Mouse (Mus musculus) gastrocnemius, postnatal 4 days (tissue): ENCODE measurements around the gene Qrfp. TPM values are rescaled to one million over a fixed set of nuclear protein-coding genes. Genes with fewer than 3 reads are reported as not detected.

Experiments
- DNase-seq, 2 experiments: peaks; one replicate each; pipeline ENCODE4 v3.0.0; 2021 to 2022; ENCODE audit warnings: low spot score in 2 of 2, mixed read lengths in 2 of 2
- total RNA-seq, 2 experiments: library from RNA; stranded (reverse); gene quantifications; 2 replicates each; pipeline ENCODE4 v1.2.3; 2021

Gene Qrfp
- total RNA-seq, 2 experiments from 2014 or later = not detected

- peak; percentile 45 to 65 for DNase-seq
These were observed 5.0 kb upstream of the Qrfp start for GRCm38 (mm10) chr2:31815367-31815766.

DNA sequence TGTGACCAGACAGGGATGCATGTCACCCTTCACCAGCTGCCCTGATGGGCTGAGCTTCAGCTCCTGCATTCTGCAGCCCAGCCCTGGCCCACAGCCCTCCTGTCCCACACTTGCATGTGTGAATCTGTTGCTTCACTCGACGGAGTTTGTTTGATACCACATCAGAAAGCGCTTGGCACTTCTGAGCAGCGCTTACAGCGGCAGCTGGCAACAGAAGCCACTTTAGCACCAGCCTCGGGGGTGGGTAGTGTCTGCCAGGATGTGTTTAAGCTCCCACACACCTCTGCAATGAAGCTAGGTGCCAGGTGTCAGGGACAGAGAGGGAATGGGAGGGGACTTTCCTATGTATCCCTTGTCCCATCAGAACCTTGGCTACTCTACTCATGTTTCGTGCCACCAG lies 4.3 kb upstream of the Qrfp start:
- DNase-seq = no peak

- no peak for DNase-seq
These were observed 3.3 kb upstream of the Qrfp start for GRCm38 (mm10) chr2:31813641-31814040.

DNA sequence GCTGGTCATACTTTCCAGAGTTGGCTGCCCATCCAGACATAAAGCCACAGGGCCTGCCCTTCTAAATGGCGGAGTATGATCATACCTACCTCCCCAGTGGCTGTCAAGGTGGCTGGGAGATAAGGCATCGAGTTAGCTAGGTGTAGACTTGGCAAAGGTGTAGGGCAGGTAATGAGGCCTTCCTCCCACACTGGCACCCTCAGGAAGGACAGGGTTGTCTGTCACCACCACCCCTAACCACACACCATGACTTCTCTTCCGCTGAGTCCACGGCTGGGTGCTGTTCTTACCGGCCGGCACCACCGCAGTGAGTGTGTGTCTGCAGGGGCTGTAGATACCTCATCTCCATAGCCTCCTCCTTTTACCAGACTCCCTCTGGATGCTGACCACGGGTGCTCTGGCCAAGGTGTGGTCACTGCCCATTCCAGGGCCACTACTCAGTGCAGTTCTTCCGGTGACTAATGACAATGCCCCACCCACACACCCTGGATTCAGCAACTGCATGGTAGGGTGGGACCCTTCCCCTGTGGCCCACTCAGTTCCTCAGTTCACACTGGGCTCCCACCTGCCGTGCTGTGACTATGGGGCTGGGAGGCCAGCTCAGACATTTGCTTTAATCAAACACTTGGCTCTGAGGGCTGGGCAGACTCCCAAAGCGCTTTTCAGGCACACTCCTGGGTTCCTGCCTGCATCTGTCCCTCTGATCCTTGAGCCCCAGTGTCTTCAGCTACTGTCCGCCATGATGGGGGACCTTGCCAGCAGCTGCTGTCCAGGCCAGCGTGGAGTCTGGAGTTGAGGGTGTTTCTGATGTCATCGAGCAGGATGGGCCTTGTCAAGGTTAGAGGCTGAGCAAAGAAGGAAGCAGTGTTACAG lies 942 bp upstream of the Qrfp start:
- no peak for DNase-seq

DNA sequence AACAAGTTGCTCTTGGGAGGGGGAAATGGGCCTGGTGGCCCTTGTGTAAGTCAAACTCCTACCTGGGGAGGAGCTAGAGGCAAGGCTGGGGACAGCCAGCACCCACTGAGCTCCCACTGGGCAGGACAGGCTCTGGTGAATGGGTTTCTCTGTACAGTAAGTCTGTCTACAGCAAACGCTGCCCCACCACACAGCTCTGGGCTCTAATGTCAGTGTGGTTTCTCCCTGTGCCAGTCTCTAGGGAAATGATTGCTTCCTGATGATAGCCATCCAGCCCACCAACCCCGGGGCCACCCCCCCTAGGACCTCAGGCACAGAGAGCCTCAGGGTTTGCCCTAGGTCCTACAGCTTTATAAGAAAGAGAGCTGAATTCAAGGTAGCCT lies 1.0 kb downstream of the Qrfp start:
- DNase-seq = no peak

DNA sequence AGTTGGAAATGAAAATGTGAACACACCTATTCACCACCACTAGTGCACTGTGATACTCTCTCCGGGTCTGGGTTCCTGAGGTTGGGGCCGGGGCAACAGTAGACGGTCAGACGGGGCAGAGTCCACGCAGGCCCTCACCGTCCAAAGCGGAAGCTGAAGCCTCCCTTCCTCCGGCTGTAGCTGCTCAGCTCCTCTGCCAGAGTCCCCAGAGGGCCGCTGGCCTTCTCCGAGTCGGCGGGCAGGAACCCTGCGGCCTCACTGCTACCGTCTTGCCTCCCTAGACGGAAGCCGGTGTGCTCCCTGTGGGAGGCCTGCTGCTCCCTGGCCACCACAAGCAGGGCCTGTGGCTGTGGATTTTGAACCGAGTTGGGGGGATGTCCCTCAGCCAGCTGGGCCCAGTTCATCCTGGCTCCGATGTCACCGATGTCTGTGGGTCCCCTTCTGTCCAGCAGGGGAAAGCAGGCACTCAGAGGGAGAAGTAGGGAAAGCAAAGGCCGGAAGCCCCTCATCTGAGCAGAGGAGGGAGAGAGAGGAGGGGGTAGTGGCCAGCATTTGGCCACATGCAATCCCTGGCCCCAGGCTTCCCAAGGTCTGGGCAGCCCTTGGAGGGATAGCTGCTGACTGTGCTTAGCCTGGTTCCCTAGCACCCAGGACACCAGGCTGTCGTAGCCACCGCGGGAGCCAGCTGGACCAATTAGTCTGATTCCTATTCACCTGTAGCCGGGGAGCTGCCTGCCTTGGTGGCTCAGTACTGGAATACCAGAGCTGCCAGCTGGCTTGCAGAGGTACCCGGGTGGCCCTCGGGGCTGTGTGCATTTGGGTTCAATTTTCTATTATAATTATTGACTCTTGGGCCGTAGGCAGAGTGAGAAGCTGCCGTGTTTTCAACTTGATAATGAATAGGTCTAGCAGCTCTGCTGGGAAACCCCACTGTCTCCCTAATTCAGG lies 1.7 kb downstream of the Qrfp start:
- no peak for DNase-seq

DNA sequence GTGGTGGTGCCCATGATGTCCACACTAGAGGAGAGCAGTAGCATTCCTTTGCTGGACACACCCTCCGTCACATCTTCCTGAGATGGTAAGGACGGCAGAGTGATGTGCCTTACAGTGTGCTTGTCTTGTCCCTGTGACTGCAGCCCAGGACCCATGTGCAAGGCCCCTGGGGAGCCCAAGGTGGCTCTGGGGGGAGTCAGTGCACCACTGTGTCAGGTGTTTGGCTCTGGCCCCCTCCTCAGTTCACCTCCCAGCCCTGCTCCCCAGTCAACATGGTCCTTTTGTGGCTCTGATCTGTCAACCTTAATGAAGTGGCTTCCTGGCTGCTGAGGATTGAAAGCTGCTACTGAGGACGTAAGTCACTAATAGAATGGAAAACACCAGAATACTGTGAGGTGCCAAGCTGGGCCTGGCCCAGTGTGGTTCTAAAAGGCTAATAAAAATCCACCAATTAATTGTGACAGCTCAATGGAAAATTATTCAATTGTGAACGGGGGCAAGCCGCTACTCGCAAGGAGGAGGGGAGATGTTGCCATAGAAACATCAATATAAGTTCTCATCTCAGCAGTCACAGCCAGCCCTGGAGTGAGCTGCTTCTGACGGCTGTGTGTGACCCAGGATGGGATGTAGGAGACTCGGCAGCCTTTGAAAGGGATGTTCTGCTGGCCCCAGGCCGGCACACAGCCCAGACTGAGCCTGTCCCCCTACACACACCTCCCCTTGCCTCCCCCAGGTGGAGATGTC lies 3.6 kb downstream of the Qrfp start:
- no peak for DNase-seq

GRCm38 (mm10) chr2:31803480-31803879 lies 6.9 kb downstream of the Qrfp start:
- no peak for DNase-seq

- DNase-seq = no peak
These were observed 7.6 kb downstream of the Qrfp start for GRCm38 (mm10) chr2:31802811-31803210.

DNA sequence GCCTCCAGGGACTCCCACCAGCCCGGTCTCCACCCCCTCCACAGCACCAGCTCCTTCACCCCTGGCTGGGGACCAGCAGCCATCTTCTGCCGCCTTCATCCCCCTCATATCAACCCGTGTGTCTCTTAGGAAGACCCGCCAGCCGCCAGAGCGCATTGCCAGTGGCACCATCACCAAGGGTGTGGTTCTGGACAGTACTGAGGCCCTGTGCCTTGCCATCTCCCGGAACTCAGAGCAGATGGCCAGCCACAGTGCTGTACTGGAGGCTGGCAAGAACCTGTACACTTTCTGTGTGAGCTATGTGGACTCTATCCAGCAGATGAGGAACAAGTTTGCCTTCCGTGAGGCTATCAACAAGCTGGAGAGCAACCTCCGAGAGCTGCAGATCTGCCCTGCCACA lies 9.0 kb downstream of the Qrfp start:
- DNase-seq = no peak

- DNase-seq = no peak
These were observed 13.4 kb downstream of the Qrfp start for GRCm38 (mm10) chr2:31796943-31797342.

GRCm38 (mm10) chr2:31792611-31793010 lies 17.8 kb downstream of the Qrfp start:
- DNase-seq = no peak

GRCm38 (mm10) chr2:31791260-31791659 lies 19.1 kb downstream of the Qrfp start:
- no peak for DNase-seq

DNA sequence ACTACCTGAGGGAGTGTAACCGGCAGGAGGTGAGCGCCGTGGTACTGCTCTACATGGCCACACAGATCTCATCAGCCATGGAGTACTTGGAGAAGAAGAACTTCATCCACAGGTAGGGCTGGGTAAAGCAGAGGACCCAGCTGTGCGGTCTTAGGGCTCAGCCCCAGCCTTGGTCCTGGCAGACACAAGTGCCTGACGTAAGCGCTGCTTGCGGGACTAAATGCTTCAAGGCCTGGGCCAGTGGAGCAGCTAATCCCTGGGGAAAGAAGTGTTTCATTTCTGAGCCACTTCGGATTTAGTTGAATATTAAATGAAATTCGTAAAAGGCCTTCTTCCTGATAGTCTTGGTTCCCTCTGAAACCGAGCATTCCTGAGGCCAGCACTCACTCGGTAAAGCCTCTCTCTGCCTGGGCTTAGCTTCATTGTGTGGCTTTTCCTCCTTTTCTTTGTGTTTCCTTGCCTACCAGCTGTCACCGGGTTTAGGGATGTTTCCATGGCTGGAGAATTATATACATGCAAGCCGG lies 19.6 kb downstream of the Qrfp start:
- no peak for DNase-seq

- no peak for DNase-seq
These were observed 21.2 kb downstream of the Qrfp start for GRCm38 (mm10) chr2:31789215-31789614.

GRCm38 (mm10) chr2:31788227-31788626 lies 22.2 kb downstream of the Qrfp start:
- DNase-seq = no peak

GRCm38 (mm10) chr2:31787029-31787428 lies 23.4 kb downstream of the Qrfp start:
- peak; percentile 76 to 83 for DNase-seq

DNA sequence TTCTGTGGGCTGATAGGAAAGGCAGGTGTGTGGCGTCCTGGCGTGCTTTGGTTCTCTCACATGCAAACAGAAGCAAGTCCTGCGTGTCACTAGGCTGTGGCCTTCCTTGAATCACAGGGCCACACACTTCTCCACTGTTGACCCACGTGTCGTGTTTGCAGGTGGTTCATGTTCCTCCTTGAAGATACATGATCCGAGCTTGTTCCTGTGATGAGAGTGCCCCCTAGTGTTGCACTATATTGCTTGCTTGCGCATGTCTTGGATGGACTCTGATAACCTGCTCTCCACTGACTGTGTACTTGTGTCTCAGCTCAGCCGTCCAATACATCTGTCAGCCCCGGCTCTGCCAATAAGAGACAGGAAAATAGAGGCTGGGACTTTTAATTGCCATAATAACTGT lies 25.3 kb downstream of the Qrfp start:
- DNase-seq = peak; percentile 52 to 70

DNA sequence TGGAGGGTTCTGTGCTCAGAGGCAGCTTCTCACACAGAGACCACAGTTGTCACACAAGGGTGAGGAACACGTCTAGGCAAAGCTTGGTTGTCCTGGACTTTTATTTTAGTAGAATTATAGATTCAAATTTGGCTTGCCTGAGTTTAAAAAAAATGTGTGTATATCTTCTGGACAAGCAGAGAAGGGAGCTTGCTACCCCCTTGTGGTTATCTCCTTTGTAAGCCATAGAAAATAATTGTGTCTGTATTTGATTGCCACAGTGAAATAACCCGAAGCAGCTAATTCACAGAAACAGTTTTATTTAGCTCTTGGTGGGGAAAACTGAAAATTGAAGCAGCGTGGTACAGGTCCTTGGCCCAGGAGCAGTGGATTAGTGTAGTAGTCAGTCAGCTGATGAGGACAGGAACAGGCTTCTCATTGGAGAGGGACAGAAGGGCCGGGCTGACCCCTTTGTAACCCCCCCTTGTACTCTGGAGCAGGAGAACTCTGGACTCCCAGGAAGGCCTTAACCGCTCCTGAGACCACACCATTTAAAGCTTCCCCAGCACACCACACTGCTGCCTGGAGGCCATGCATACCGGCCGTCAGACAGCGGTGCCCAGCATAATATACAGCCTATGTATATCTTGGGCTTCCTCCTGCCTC lies 27.3 kb downstream of the Qrfp start:
- DNase-seq = no peak

- no peak for DNase-seq
These were observed 31.1 kb downstream of the Qrfp start for GRCm38 (mm10) chr2:31779258-31779657.

- no peak for DNase-seq
These were observed 33.9 kb downstream of the Qrfp start for GRCm38 (mm10) chr2:31776479-31776878.
